Mouse (Mus musculus) embryo, embryonic 11.5 days (tissue): ENCODE measurements at regions not wholly inside any gene's neighbourhood (a gene's known extent, or its start where the extent isn't known, plus 50 kb on each side); places are given as distances from the start of the nearest gene placed in this dataset.

ENCODE experiments used
- DNase-seq: peaks from one replicate; pipeline ENCODE4 v3.0.0-alpha.2; 2012; ENCODE audit warnings: low read depth, low spot score

DNA sequence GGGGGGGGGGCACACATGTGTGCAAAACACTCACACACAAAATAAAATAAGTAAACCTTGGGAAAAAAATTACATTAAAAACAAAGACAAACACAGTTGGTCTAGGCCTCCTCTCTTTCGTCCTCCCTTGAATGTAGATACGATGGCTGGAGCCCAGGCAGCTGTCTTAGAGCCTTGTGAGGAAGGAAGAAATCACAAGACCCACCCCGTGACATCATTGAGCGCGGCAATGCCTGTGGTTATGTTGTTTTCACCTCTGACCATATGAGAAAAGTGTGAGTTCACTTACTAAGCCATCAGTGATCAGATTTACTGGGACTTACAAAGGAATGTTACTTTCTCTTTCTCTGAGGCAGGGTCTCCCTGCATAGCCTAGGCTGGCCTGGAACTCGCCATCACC lies 64.8 kb upstream of the Slc6a6 start:
- DNase-seq, result no peak

DNA sequence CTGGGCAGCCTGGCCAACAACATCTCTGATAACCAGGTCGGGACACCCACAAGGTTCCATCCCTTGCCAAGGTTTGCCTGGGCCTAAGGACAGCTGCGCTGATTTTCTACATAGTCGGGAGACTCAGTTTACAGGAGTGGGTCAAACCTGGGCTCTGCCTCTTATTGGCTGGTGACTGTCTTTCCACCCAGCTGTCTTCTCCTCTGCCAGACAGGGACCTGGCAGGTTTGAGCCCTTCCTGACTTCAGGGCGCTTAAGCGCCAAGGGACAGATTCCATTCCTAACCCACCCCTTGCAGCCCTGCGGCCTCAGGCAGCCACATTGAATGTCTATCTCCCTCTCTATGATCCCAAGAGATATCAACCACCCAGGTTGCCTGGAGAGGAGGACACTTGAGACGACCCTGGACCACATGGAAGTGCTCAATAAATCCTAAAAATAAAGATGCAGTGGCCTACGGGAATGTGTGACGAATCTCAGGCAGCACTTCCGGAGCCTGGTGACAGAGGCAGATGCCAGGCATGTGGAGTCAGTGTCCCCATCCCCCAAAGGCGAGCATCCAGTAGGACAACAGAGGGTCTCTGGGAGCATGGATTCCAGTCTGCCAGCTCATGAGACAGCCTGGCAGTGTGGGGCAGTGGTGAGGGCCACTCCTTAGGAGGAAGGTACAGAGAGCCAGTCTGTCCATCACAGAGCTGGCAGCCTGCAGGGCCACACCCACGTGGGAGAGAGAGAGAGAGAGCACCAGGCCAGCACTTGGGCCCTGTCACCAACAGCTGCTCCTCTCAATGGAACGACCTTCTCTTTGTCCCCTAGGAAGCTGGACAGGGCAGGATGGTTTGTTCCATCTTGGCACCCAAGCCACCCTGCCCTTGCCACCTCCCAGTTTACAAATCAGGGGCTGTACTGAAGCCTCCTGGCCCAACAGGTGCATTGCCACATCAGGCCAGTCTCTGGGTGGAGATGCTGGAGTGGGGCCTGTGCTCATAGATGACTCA lies 63.8 kb upstream of the Slc6a6 start:
- DNase-seq, result no peak

DNA sequence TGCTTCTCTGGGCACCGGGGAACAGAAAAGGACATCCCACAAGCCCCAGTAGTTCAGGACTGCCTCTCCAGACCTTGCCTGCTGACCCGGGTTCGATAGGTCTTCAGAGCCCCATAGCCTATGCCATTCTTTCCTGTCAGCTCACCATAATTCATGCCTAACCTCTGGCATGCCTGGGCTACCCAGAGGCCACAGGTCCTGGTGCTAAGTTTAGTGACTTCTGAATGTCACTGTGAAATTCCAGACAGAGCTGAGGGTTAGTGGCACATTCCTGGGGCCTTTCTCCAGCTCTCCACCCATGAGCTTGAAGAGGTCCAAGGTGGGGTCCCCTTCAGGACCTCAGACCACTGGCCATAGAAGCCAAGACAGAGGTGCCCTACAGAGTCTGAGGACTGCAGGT lies 62.4 kb upstream of the Slc6a6 start:
- no peak for DNase-seq

DNA sequence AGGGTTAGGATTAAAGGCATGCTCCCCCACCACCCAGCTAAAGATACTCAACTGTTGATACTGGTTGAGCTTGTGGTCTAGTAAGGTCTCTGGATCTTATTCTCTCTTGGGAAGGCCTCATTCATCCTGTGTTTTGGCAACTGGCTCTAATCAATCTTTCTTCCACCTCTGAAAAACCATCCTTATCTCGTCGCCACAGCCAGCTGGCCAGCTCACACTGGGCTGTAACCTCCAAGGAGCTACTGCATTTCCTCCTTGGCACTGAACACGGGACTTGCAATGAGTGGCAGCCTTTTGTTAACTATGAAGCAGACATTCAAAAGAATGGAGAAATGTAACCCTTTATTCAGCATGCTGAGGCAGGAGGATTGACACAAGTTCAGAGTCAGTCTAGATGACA lies 61.4 kb upstream of the Slc6a6 start:
- no peak for DNase-seq

DNA sequence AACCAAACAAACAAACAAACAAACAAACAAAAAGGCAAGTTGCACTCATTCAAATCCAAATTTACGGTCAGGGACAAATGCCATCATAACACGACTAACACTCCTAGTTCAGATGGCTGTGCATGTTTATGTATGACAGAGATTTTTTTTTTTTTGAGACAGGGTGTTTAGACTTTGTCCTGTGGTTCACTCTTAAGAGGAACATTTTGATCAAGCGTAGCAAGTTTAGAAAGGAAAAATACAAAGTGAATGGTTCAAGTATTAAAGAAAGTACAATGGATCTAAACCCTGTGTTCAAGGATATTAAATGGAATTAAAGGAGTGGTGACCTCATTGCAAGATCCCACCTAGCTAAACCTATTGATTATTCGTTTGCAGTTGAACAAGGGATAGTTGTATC lies 60.2 kb upstream of the Slc6a6 start:
- DNase-seq, result no peak

DNA sequence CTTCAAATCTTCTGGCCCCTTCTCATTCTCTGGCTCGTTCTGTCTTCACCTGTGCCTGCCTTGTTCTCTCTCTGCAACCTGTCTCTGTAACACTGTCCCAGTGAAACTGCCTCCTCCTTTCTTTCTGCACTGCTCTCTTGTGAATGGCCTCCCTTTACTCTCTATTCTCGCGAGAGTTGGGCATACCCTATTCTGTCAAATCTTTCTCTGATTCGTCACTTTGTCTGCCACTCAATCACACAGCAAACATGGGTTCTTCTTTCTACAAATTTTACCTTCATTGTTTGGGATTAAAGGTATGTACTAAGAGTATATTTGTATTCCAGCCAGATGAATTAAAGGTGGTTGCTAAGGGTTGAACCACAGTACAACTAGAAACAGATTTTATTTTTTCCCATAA lies 54.6 kb upstream of the Slc6a6 start:
- DNase-seq, result no peak

DNA sequence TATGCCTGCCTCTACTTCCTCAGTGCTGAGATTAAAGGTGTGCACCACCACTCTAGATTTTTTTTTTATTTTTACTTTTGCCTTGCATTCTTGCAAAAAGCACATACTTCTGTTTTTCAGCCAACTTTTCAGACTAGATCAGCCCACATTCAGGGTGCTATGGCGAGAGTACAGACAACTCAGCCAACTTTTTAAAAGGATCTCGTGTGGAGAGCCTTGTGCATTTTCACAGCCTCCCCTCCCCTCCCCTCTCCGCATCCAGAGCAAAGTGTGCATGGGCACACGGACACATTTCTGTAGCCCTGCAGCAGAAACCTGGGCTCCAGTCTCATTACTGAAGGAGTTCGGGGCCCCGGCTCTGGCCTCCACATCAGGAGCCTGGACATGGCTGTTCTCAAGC lies 52.6 kb upstream of the Slc6a6 start:
- DNase-seq, result no peak
